ENCODE assay signal across 9 mouse cellular contexts in the genomic region with DNA sequence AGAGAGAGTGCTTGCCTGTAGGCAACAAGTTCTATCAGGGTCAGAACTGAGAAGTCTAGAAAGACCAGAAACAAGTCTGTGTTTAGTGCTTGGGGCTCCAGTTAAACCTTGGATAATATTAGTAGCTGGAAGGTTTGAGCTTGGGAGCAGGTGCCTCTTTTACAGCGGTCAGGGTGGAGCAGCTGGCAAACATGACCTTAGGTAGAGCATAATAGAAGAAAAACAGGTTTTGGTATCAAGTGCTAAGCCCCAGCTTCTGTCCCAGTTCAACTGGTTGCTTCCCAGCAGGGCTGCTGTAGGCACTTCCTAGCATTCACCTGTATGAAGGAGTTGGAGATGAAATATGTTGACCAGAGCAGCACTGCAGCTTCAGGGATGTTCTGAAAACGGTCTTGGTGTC. TPM values are rescaled to one million over a fixed set of nuclear protein-coding genes. Genes with fewer than 3 reads are reported as not detected.
DNase-seq lines count a peak whose midpoint lies in the region; ATAC-seq and TF ChIP-seq lines count a peak whose summit lies in the region.
"Had no signal": no experiment of that assay in that cellular context is flagged by ENCODE, and none has a peak within 500 bp of the region (broad histone marks: within the 10 kb centered on the region; RNA-seq: fewer than 3 reads in every experiment).

No protein-coding gene starts in this region.

- H3K4me1 ChIP-seq in hindbrain, embryonic 13.5 days (replicated peaks) = peaks cover 21% of the 10 kb centered on the region
- peaks cover 11% of the 10 kb centered on the region for H3K4me1 ChIP-seq in hindbrain, embryonic 16.5 days (ENCODE audit: control insufficient read depth, insufficient read depth, low read depth, low read length)
- peaks cover 0 to 10% of the 10 kb centered on the region in 2 experiments; a peak in 2 of 4 replicates for H3K4me1 ChIP-seq in MEL (ENCODE audit: control insufficient read depth in 1 of 2, insufficient read depth in 2 of 2, low read length in 2 of 2)
- H3K4me1 ChIP-seq in hindbrain, embryonic 15.5 days (replicated peaks) = peaks cover 18% of the 10 kb centered on the region
- H3K4me1 ChIP-seq in lung, postnatal 0 days (ENCODE audit: insufficient read depth, low read depth, low read length) = peaks cover 5% of the 10 kb centered on the region

- H3K9me3 ChIP-seq in hindbrain, embryonic 13.5 days = no peaks in the 10 kb centered on the region
- no peaks in the 10 kb centered on the region for H3K9me3 ChIP-seq in hindbrain, embryonic 16.5 days (ENCODE audit: control insufficient read depth, low read length)
- no peaks in the 10 kb centered on the region for H3K9me3 ChIP-seq in MEL (replicated peaks; ENCODE audit: insufficient read depth, low read length)
- no peaks in the 10 kb centered on the region for H3K9me3 ChIP-seq in hindbrain, embryonic 15.5 days
- no peaks in the 10 kb centered on the region for H3K9me3 ChIP-seq in lung, postnatal 0 days (ENCODE audit: low read length)
- H3K9me3 ChIP-seq: megakaryocyte, embryonic 14.5 days had no signal

- intact Hi-C loops in left cerebral cortex, postnatal 4 days (cut with DNase I) = no loop called here

- TF ChIP-seq RAD21 in MEL (IDR thresholded peaks at IDR 0.05; ENCODE audit: low read depth, low read length) = no peak

- H3K36me3 ChIP-seq in hindbrain, embryonic 13.5 days = peaks cover 5% of the 10 kb centered on the region
- no peaks in the 10 kb centered on the region for H3K36me3 ChIP-seq in hindbrain, embryonic 16.5 days (ENCODE audit: control insufficient read depth, insufficient read depth, low read length)
- H3K36me3 ChIP-seq in MEL (ENCODE audit: control insufficient read depth in 1 of 2, insufficient read depth in 2 of 2, low read length in 2 of 2) = peaks cover 0 to 5% of the 10 kb centered on the region in 2 experiments; a peak in 2 of 4 replicates
- H3K36me3 ChIP-seq in hindbrain, embryonic 15.5 days = 0 out of 2 replicates have a peak, but pooled peaks cover 3% of the 10 kb centered on the region
- no peaks in the 10 kb centered on the region for H3K36me3 ChIP-seq in lung, postnatal 0 days (ENCODE audit: insufficient read depth, low read length)

- no peak for TF ChIP-seq POLR2A in MEL (IDR thresholded peaks at IDR 0.05; ENCODE audit: control insufficient read depth in 1 of 2, insufficient read depth in 1 of 2, low read depth in 1 of 2, low read length in 2 of 2, poor library complexity in 1 of 2)

- peak overlapping the region; percentile 84; the same call in 1 of the 2 replicates for H3K4me3 ChIP-seq in hindbrain, embryonic 13.5 days
- no peak overlapping the region for H3K4me3 ChIP-seq in hindbrain, embryonic 16.5 days (ENCODE audit: low read length)
- H3K4me3 ChIP-seq in MEL (ENCODE audit: control insufficient read depth in 1 of 2, insufficient read depth in 1 of 2, low read depth in 2 of 2, low read length in 2 of 2) = peak overlapping the region; percentile 76 to 82; a peak in 3 of 4 replicates
- no peak overlapping the region; the same call in 1 of the 2 replicates for H3K4me3 ChIP-seq in hindbrain, embryonic 15.5 days
- H3K4me3 ChIP-seq in lung, postnatal 0 days (ENCODE audit: low read depth, low read length) = no peak overlapping the region

- no peak for DNase-seq in MEL (ENCODE audit: low read depth, low spot score)
- DNase-seq in lung, postnatal 0 days (ENCODE audit: low spot score) = peak; percentile 84
- no peak for DNase-seq in left cerebral cortex, postnatal 4 days
- no peak for DNase-seq in cerebellum, postnatal 4 days (ENCODE audit: low spot score in 2 of 2)

- peak overlapping the region; percentile 94 for H3K4me2 ChIP-seq in hindbrain, embryonic 13.5 days
- H3K4me2 ChIP-seq in hindbrain, embryonic 16.5 days (ENCODE audit: low read length) = no peak overlapping the region; the same call in 1 of the 2 replicates
- H3K4me2 ChIP-seq in hindbrain, embryonic 15.5 days = peak overlapping the region; percentile 83; the same call in 1 of the 2 replicates
- H3K4me2 ChIP-seq in lung, postnatal 0 days (replicated peaks; ENCODE audit: low read depth, low read length) = no peak overlapping the region; the same call in 1 of the 2 replicates

- H3K27me3 ChIP-seq in hindbrain, embryonic 13.5 days = no peaks in the 10 kb centered on the region
- H3K27me3 ChIP-seq in hindbrain, embryonic 16.5 days (replicated peaks; ENCODE audit: control insufficient read depth, insufficient read depth, low read length) = no peaks in the 10 kb centered on the region
- no peaks in the 10 kb centered on the region for H3K27me3 ChIP-seq in MEL (ENCODE audit: control insufficient read depth in 1 of 2, insufficient read depth in 2 of 2, low read length in 2 of 2)
- H3K27me3 ChIP-seq in hindbrain, embryonic 15.5 days = no peaks in the 10 kb centered on the region
- no peaks in the 10 kb centered on the region for H3K27me3 ChIP-seq in lung, postnatal 0 days (replicated peaks; ENCODE audit: insufficient read depth, low read length)
- H3K27me3 ChIP-seq: megakaryocyte, embryonic 14.5 days had no signal

- WGBS in hindbrain, embryonic 13.5 days = 62% methylated on average over 2 of the region's 2 CpGs
- 68% methylated on average over 2 of the region's 2 CpGs for WGBS in hindbrain, embryonic 16.5 days
- 78% methylated on average over 2 of the region's 2 CpGs for WGBS in hindbrain, embryonic 15.5 days
- WGBS in lung, postnatal 0 days = 33% methylated on average over 2 of the region's 2 CpGs

- TF ChIP-seq EP300 in MEL (IDR thresholded peaks at IDR 0.05; ENCODE audit: low read depth in 1 of 2, low read length in 2 of 2) = no peak
- TF ChIP-seq EP300 in lung, postnatal 0 days (IDR thresholded peaks at IDR 0.05) = no peak

- H3K27ac ChIP-seq in hindbrain, embryonic 13.5 days = peak overlapping the region; percentile 79; the same call in 1 of the 2 replicates
- H3K27ac ChIP-seq in hindbrain, embryonic 16.5 days (ENCODE audit: low read depth, low read length) = no peak overlapping the region
- no peak overlapping the region for H3K27ac ChIP-seq in MEL (ENCODE audit: control insufficient read depth, low read depth, low read length)
- 0 out of 2 replicates have a peak overlapping the region, but pooled peaks have one; percentile 68 for H3K27ac ChIP-seq in hindbrain, embryonic 15.5 days (replicated peaks)
- H3K27ac ChIP-seq in lung, postnatal 0 days (ENCODE audit: low read length) = peak overlapping the region; percentile 78

- TF ChIP-seq CTCF in MEL (IDR thresholded peaks at IDR 0.05 in 2 of 3, conservative IDR thresholded peaks at IDR 0.05 in 1 of 3; ENCODE audit: control insufficient read depth in 1 of 3, insufficient read depth in 1 of 3, low read depth in 2 of 3, low read length in 3 of 3, poor library complexity in 1 of 3, severe bottlenecking in 1 of 3) = no peak
- TF ChIP-seq CTCF in lung, postnatal 0 days (IDR thresholded peaks at IDR 0.05) = no peak

- H3K9ac ChIP-seq in hindbrain, embryonic 13.5 days = no peak overlapping the region; the same call in 1 of the 2 replicates
- no peak overlapping the region; the same call in 1 of the 2 replicates for H3K9ac ChIP-seq in hindbrain, embryonic 16.5 days (ENCODE audit: low read depth, low read length)
- H3K9ac ChIP-seq in MEL (ENCODE audit: control insufficient read depth, low read depth, low read length, poor library complexity, severe bottlenecking) = peak overlapping the region; percentile 74
- no peak overlapping the region for H3K9ac ChIP-seq in hindbrain, embryonic 15.5 days
- H3K9ac ChIP-seq in lung, postnatal 0 days (replicated peaks; ENCODE audit: low read depth) = 0 out of 2 replicates have a peak overlapping the region, but pooled peaks have one; percentile 84

- peaks cover 1% of the 10 kb centered on the region; the same call in 1 of the 2 replicates for H3K79me2 ChIP-seq in MEL (ENCODE audit: control insufficient read depth, insufficient read depth, low read length, poor library complexity)

- no peak for ATAC-seq in hindbrain, embryonic 13.5 days (ENCODE audit: low FRiP score)
- ATAC-seq in hindbrain, embryonic 16.5 days = no peak
- ATAC-seq in hindbrain, embryonic 15.5 days (ENCODE audit: low FRiP score, low read depth) = no peak
- peak; percentile 56 for ATAC-seq in lung, postnatal 0 days
- no peak for ATAC-seq in megakaryocyte, adult 5-6 weeks (ENCODE audit: poor library complexity, severe bottlenecking)

TF ChIP-seq in MEL, 35 proteins besides CTCF, POLR2A, EP300 and RAD21 (continues in another document):
- no peak for TF ChIP-seq MAZ (IDR thresholded peaks at IDR 0.05; ENCODE audit: low read depth, low read length)
- TF ChIP-seq CHD1 (IDR thresholded peaks at IDR 0.05; ENCODE audit: low read depth, low read length) = no peak
- TF ChIP-seq UBTF (IDR thresholded peaks at IDR 0.05; ENCODE audit: borderline replicate concordance, insufficient read depth, low read depth, low read length) = no peak
- no peak for TF ChIP-seq RCOR1 (IDR thresholded peaks at IDR 0.05; ENCODE audit: low read depth, low read length)
- no peak for TF ChIP-seq USF1 (IDR thresholded peaks at IDR 0.05; ENCODE audit: low read depth, low read length)
- no peak for TF ChIP-seq USF2 (IDR thresholded peaks at IDR 0.05; ENCODE audit: borderline replicate concordance in 1 of 2, insufficient read depth in 1 of 2, low read depth in 1 of 2, low read length in 2 of 2)
- no peak for TF ChIP-seq SIN3A (IDR thresholded peaks at IDR 0.05; ENCODE audit: low read length)
- no peak for TF ChIP-seq POLR2AphosphoS2 (IDR thresholded peaks at IDR 0.05; ENCODE audit: low read length)
- no peak for TF ChIP-seq BHLHE40 (IDR thresholded peaks at IDR 0.05; ENCODE audit: borderline replicate concordance, low read depth, low read length)
- no peak for TF ChIP-seq ZC3H11A (IDR thresholded peaks at IDR 0.05; ENCODE audit: low read depth, low read length)
- no peak for TF ChIP-seq ZNF384 (IDR thresholded peaks at IDR 0.05; ENCODE audit: low read depth, low read length)
- TF ChIP-seq TAL1 (IDR thresholded peaks at IDR 0.05; ENCODE audit: low read length) = no peak
- no peak for TF ChIP-seq ELF1 (IDR thresholded peaks at IDR 0.05; ENCODE audit: low read depth, low read length)
- no peak for TF ChIP-seq ZKSCAN1 (IDR thresholded peaks at IDR 0.05; ENCODE audit: low read depth, low read length)
- no peak for TF ChIP-seq NELFE (IDR thresholded peaks at IDR 0.05; ENCODE audit: low read depth, low read length)

RNA-seq across cellular contexts. Expression of a gene that starts 0.8 kb away (rescaled TPM):
- 43.8 and 46.7 TPM in 2 replicates for polyA plus RNA-seq in hindbrain, embryonic 13.5 days (2015; fragmentation: Nextera tagmentation; extraction: Ambion mirVana)
- 39.4 and 43.3 TPM in 2 replicates for polyA plus RNA-seq in hindbrain, embryonic 16.5 days (2015; fragmentation: Nextera tagmentation; extraction: Ambion mirVana)
- total RNA-seq in MEL (2012; rRNA removed) = 8.2 and 8.6 TPM in 2 replicates
- 10 to 100 TPM in 1 of 2 experiments, not detected in 1; 12.4 TPM for polyA plus RNA-seq in MEL (2012; ENCODE audit: insufficient read depth in 1 of 2, insufficient read length in 2 of 2, low read depth in 1 of 2, low replicate concordance in 2 of 2, missing spikeins in 1 of 2)
- 41.5 and 41.9 TPM in 2 replicates for polyA plus RNA-seq in hindbrain, embryonic 15.5 days (2015; fragmentation: Nextera tagmentation; extraction: Ambion mirVana)
- 41.1 and 44.2 TPM in 2 replicates for polyA plus RNA-seq in lung, postnatal 0 days (2015; fragmentation: Nextera tagmentation; extraction: Ambion mirVana)
- total RNA-seq in megakaryocyte, adult 5-6 weeks (2015) = 15.6 and 26.2 TPM in 2 replicates
- 20.9 and 21.6 TPM in 2 replicates for total RNA-seq in megakaryocyte, adult 5-6 weeks (2017)
- 10 to 100 TPM; 27.9 to 30.2 TPM for total RNA-seq in left cerebral cortex, postnatal 4 days (2021)

Comparison
In these comparisons a context has a peak if more than half of its experiments do, and no peak if none do; other contexts are left out.
1. H3K27ac ChIP-seq: peak in hindbrain, embryonic 13.5 days (single experiment), hindbrain, embryonic 15.5 days (single experiment) and lung, postnatal 0 days (single experiment); none in hindbrain, embryonic 16.5 days (single experiment) and MEL (single experiment).
2. H3K4me2 ChIP-seq: peak in hindbrain, embryonic 13.5 days (single experiment) and hindbrain, embryonic 15.5 days (single experiment); none in hindbrain, embryonic 16.5 days (single experiment) and lung, postnatal 0 days (single experiment).
3. H3K4me3 ChIP-seq: peak in hindbrain, embryonic 13.5 days (single experiment) and MEL (2 of 2); none in hindbrain, embryonic 16.5 days (single experiment), hindbrain, embryonic 15.5 days (single experiment) and lung, postnatal 0 days (single experiment).
4. H3K9ac ChIP-seq: peak in MEL (single experiment) and lung, postnatal 0 days (single experiment); none in hindbrain, embryonic 13.5 days (single experiment), hindbrain, embryonic 16.5 days (single experiment) and hindbrain, embryonic 15.5 days (single experiment).